In genomic region chr1:152423052-152423451, GRCm38 (mm10) we compare ENCODE assay signal across 26 mouse cellular contexts. TPM values are rescaled to one million over a fixed set of nuclear protein-coding genes. Genes with fewer than 3 reads are reported as not detected.
DNase-seq lines count a peak whose midpoint lies in the region; ATAC-seq and TF ChIP-seq lines count a peak whose summit lies in the region.
"Had no signal": no experiment of that assay in that cellular context is flagged by ENCODE, and none has a peak within 500 bp of the region (broad histone marks: within the 10 kb centered on the region; RNA-seq: fewer than 3 reads in every experiment).

No protein-coding gene starts in this region.

- TF ChIP-seq EP300 in heart, postnatal 0 days (IDR thresholded peaks at IDR 0.05; ENCODE audit: low read depth): no peak

- peak; percentile 39; the same call in 1 of the 2 replicates for ATAC-seq in heart, embryonic 11.5 days (replicated peaks; ENCODE audit: insufficient number of reproducible peaks, low FRiP score, low TSS enrichment)
- peak; percentile 55; the same call in 1 of the 2 replicates for ATAC-seq in heart, embryonic 12.5 days (ENCODE audit: insufficient number of reproducible peaks, low FRiP score)
- peak; percentile 39; the same call in 1 of the 2 replicates for ATAC-seq in heart, postnatal 0 days (ENCODE audit: insufficient read depth, low read depth)
- no peak for ATAC-seq in erythroid progenitor cell, adult 5-6 weeks (replicated peaks; ENCODE audit: low FRiP score, poor library complexity, severe bottlenecking)
- ATAC-seq: forebrain, embryonic 15.5 days; hindbrain, embryonic 16.5 days had no signal

- H3K4me3 ChIP-seq in gastrocnemius, adult 2 months: no peak overlapping the region
- H3K4me3 ChIP-seq in heart, embryonic 11.5 days (ENCODE audit: low read depth, low read length): no peak overlapping the region
- H3K4me3 ChIP-seq in heart, embryonic 12.5 days: no peak overlapping the region
- H3K4me3 ChIP-seq in heart, postnatal 0 days (ENCODE audit: low read depth, low read length): no peak overlapping the region
- H3K4me3 ChIP-seq: forebrain, embryonic 15.5 days; kidney, embryonic 15.5 days; midbrain, embryonic 10.5 days had no signal

- intact Hi-C loops in gastrocnemius, adult 2 months (cut with DNase I): no loop called here
- intact Hi-C loops in gastrocnemius, postnatal 14 days (cut with DNase I; ENCODE audit: low total_unique reads): no loop called here
- intact Hi-C loops in heart, postnatal 10 days (cut with DNase I): loop anchor here (5.0 kb wide), 1 partner anchor 74 kb away; no protein-coding TSS in a partner anchor

- H3K27me3 ChIP-seq in heart, embryonic 11.5 days (ENCODE audit: control insufficient read depth, insufficient read depth, low read length): no peaks in the 10 kb centered on the region
- H3K27me3 ChIP-seq in heart, embryonic 12.5 days (replicated peaks): no peaks in the 10 kb centered on the region
- no peaks in the 10 kb centered on the region for H3K27me3 ChIP-seq in heart, postnatal 0 days (ENCODE audit: control insufficient read depth, insufficient read depth, low read length)
- H3K27me3 ChIP-seq: forebrain, embryonic 15.5 days had no signal

- H3K36me3 ChIP-seq in heart, embryonic 11.5 days (ENCODE audit: control insufficient read depth, insufficient read depth, low read length): no peaks in the 10 kb centered on the region
- no peaks in the 10 kb centered on the region for H3K36me3 ChIP-seq in heart, embryonic 12.5 days
- no peaks in the 10 kb centered on the region for H3K36me3 ChIP-seq in heart, postnatal 0 days (replicated peaks; ENCODE audit: control insufficient read depth, insufficient read depth, low read length)
- H3K36me3 ChIP-seq: forebrain, embryonic 15.5 days; G1E; kidney, embryonic 15.5 days; midbrain, embryonic 10.5 days had no signal

- no peaks in the 10 kb centered on the region for H3K9me3 ChIP-seq in heart, embryonic 11.5 days (replicated peaks; ENCODE audit: control insufficient read depth, low read length)
- H3K9me3 ChIP-seq in heart, embryonic 12.5 days (replicated peaks): no peaks in the 10 kb centered on the region
- H3K9me3 ChIP-seq in heart, postnatal 0 days (replicated peaks; ENCODE audit: control insufficient read depth, low read length): no peaks in the 10 kb centered on the region
- H3K9me3 ChIP-seq: forebrain, embryonic 15.5 days; G1E; kidney, embryonic 15.5 days; midbrain, embryonic 10.5 days had no signal

- no peak for DNase-seq in gastrocnemius, adult 2 months
- no peak for DNase-seq in gastrocnemius, postnatal 14 days
- DNase-seq in heart, postnatal 10 days: no peak
- DNase-seq in heart, postnatal 0 days (ENCODE audit: low spot score): no peak
- DNase-seq in cerebellum, adult 11-12 months: no peak
- DNase-seq: adrenal gland, adult 8-10 months; cerebellum, adult 9-10 months; cerebellum, postnatal 36 days; gastrocnemius, postnatal 10 days; kidney, adult 18-20 months; kidney, postnatal 25 days; liver; lung, embryonic 14.5 days; thymus, postnatal 4 days had no signal

- peak overlapping the region; percentile 24; the same call in 1 of the 2 replicates for H3K27ac ChIP-seq in gastrocnemius, adult 2 months
- peak overlapping the region; percentile 68; the same call in 1 of the 2 replicates for H3K27ac ChIP-seq in heart, embryonic 11.5 days (ENCODE audit: low read depth, low read length)
- peak overlapping the region; percentile 82 for H3K27ac ChIP-seq in heart, embryonic 12.5 days (ENCODE audit: poor library complexity, severe bottlenecking)
- H3K27ac ChIP-seq in heart, postnatal 0 days (ENCODE audit: low read depth): peak overlapping the region; percentile 62; the same call in 1 of the 2 replicates
- H3K27ac ChIP-seq: forebrain, embryonic 15.5 days; kidney, embryonic 15.5 days; liver, embryonic 14.5 days; midbrain, embryonic 10.5 days had no signal

- TF ChIP-seq CTCF in gastrocnemius, adult 2 months (IDR thresholded peaks at IDR 0.05): no peak
- TF ChIP-seq CTCF in heart, postnatal 0 days (IDR thresholded peaks at IDR 0.05; ENCODE audit: low read depth): no peak

- peaks cover 25% of the 10 kb centered on the region for H3K4me1 ChIP-seq in heart, embryonic 11.5 days (ENCODE audit: control insufficient read depth, insufficient read depth, low read length)
- peaks cover 42% of the 10 kb centered on the region for H3K4me1 ChIP-seq in heart, embryonic 12.5 days (replicated peaks)
- peaks cover 8% of the 10 kb centered on the region; the same call in 1 of the 2 replicates for H3K4me1 ChIP-seq in heart, postnatal 0 days (ENCODE audit: control insufficient read depth, insufficient read depth)
- H3K4me1 ChIP-seq: forebrain, embryonic 15.5 days had no signal

- no peak overlapping the region for H3K9ac ChIP-seq in heart, embryonic 11.5 days (ENCODE audit: low read depth, low read length)
- no peak overlapping the region for H3K9ac ChIP-seq in heart, embryonic 12.5 days
- H3K9ac ChIP-seq in heart, postnatal 0 days (replicated peaks; ENCODE audit: low read depth, low read length): no peak overlapping the region
- H3K9ac ChIP-seq: forebrain, embryonic 15.5 days; kidney, embryonic 15.5 days; liver, embryonic 14.5 days; lung, embryonic 14.5 days had no signal

- 62% methylated on average over 3 of the region's 3 CpGs for WGBS in heart, embryonic 11.5 days (ENCODE audit: insufficient replicate concordance)
- WGBS in heart, embryonic 12.5 days: 58% methylated on average over 3 of the region's 3 CpGs
- 59% methylated on average over 3 of the region's 3 CpGs for WGBS in heart, postnatal 0 days

- no peak overlapping the region; the same call in 1 of the 2 replicates for H3K4me2 ChIP-seq in heart, embryonic 11.5 days
- H3K4me2 ChIP-seq in heart, embryonic 12.5 days: peak overlapping the region; percentile 25
- H3K4me2 ChIP-seq in heart, postnatal 0 days (ENCODE audit: low read depth, low read length): no peak overlapping the region
- H3K4me2 ChIP-seq: forebrain, embryonic 15.5 days; kidney, embryonic 15.5 days; lung, embryonic 14.5 days had no signal

RNA-seq across cellular contexts. Expression of gene Colgalt2, which starts 23.4 kb away (rescaled TPM):
- total RNA-seq in gastrocnemius, adult 2 months (2021): 1 to 10 TPM; 1.6 to 2.5 TPM
- total RNA-seq in gastrocnemius, postnatal 14 days (2021): 1 to 10 TPM; 4.1 TPM
- polyA plus RNA-seq in heart, embryonic 11.5 days (2014; fragmentation: Nextera tagmentation; extraction: Ambion mirVana): 3.5 and 4.5 TPM in 2 replicates
- total RNA-seq in heart, postnatal 10 days (2021): 1 to 10 TPM; 5.1 to 5.9 TPM
- polyA plus RNA-seq in heart, embryonic 12.5 days (2016; fragmentation: Nextera tagmentation; extraction: Ambion mirVana): 5.5 TPM in 2 replicates
- total RNA-seq in heart, postnatal 0 days (2014; rRNA removed; ENCODE audit: low replicate concordance): 4.5 and 4.6 TPM in 2 replicates
- polyA plus RNA-seq in heart, postnatal 0 days (2015; fragmentation: Nextera tagmentation; extraction: Ambion mirVana): 1.5 and 1.7 TPM in 2 replicates
- not detected in 2 replicates for total RNA-seq in erythroid progenitor cell, adult 5-6 weeks (2015; ENCODE audit: low replicate concordance)
- total RNA-seq in erythroid progenitor cell, adult 5-6 weeks (2017; ENCODE audit: low replicate concordance): not detected in 2 replicates
- total RNA-seq: granulocyte monocyte progenitor cell, adult 5-6 weeks; megakaryocyte progenitor cell, adult 5-6 weeks; monocyte, adult 5-6 weeks had no signal
- polyA plus RNA-seq: G1E had no signal

RNA-seq across cellular contexts. Expression of gene Tsen15, which starts 36.6 kb away (rescaled TPM):
- 10 to 100 TPM; 13.7 to 20.2 TPM for total RNA-seq in gastrocnemius, adult 2 months (2021)
- total RNA-seq in gastrocnemius, postnatal 14 days (2021): 10 to 100 TPM; 11.0 to 14.4 TPM
- 68.3 and 74.5 TPM in 2 replicates for polyA plus RNA-seq in heart, embryonic 11.5 days (2014; fragmentation: Nextera tagmentation; extraction: Ambion mirVana)
- 10 to 100 TPM; 16.3 to 22.1 TPM for total RNA-seq in heart, postnatal 10 days (2021)
- 64.2 and 64.6 TPM in 2 replicates for polyA plus RNA-seq in heart, embryonic 12.5 days (2016; fragmentation: Nextera tagmentation; extraction: Ambion mirVana)
- total RNA-seq in heart, postnatal 0 days (2014; rRNA removed; ENCODE audit: low replicate concordance): 28.8 and 281 TPM in 2 replicates
- 29.1 and 36.9 TPM in 2 replicates for polyA plus RNA-seq in heart, postnatal 0 days (2015; fragmentation: Nextera tagmentation; extraction: Ambion mirVana)
- total RNA-seq in erythroid progenitor cell, adult 5-6 weeks (2015; ENCODE audit: low replicate concordance): 35.2 and 41.4 TPM in 2 replicates
- 16.1 and 32.6 TPM in 2 replicates for total RNA-seq in erythroid progenitor cell, adult 5-6 weeks (2017; ENCODE audit: low replicate concordance)

Comparison
In these comparisons a context has a peak if more than half of its experiments do, and no peak if none do; other contexts are left out.
1. H3K27ac ChIP-seq: peak in every context shown above with its lines; median percentile 82 in heart, embryonic 12.5 days; 68 in heart, embryonic 11.5 days; 62 in heart, postnatal 0 days; 24 in gastrocnemius, adult 2 months.